Mouse (Mus musculus) layer of hippocampus, adult 6 months (tissue): ENCODE results near the gene Cep89. TPM values are rescaled to one million over a fixed set of nuclear protein-coding genes. Genes with fewer than 3 reads are reported as not detected.

ENCODE experiments used
- long read RNA-seq, 2 experiments: library from polyadenylated mRNA; unstranded; transcript quantifications; one replicate each; pipeline ENCODE4 v2.0.0; 2019 to 2020
- polyA plus RNA-seq: library from polyadenylated mRNA; unstranded; fragments of <200 nt; fragmentation: Nextera tagmentation; gene quantifications from 2 replicates; pipeline ENCODE4 v1.2.3, GENCODE M21; 2021

The Cep89 gene
- 6.3 and 6.9 TPM in 2 replicates for polyA plus RNA-seq
- long read RNA-seq, experiment 1, transcript Cep89-201 (19 exons, 2,610 nt): major isoform, 9 of 19 reads
- long read RNA-seq, experiment 1, partial matches to known transcripts: 7 of 19 reads
- long read RNA-seq, experiment 1, other reads (novel, unspliced or antisense): 2 of 19 reads
- long read RNA-seq, experiment 2, transcript Cep89-201 (19 exons, 2,610 nt): major isoform, 47 of 73 reads
- long read RNA-seq, experiment 2, transcript Cep89-205 (20 exons, 2,825 nt): minor isoform, 5 of 73 reads
- long read RNA-seq, experiment 2, partial matches to known transcripts: 11 of 73 reads
- long read RNA-seq, experiment 2, other reads (novel, unspliced or antisense): 7 of 73 reads

GRCm38 (mm10) chr7:35396542-35397168 lies at the start of gene Cep89, which contains the start of gene Faap24:
TSS of gene Cep89 (plus strand) at chr7:35397035.
TSS of gene Faap24 (minus strand) at chr7:35396836.

GRCm38 (mm10) chr7:35447996-35448846 lies 51.4 kb downstream of the Cep89 start, which contains the start of gene Slc7a9:
TSS of gene Slc7a9 (plus strand) at chr7:35448796.

Other genes starting within 250 kb of the Cep89 start
- gene Slc7a10, start 210.7 kb upstream of the Cep89 start, polyA plus RNA-seq: 64.8 and 70.1 TPM in 2 replicates
- 8.9 and 10.7 TPM in 2 replicates for gene Lrp3, start 181.5 kb upstream of the Cep89 start, polyA plus RNA-seq
- 14.7 and 15.1 TPM in 2 replicates for gene Gpatch1, start 78.6 kb upstream of the Cep89 start, polyA plus RNA-seq
- 6.8 and 7.3 TPM in 2 replicates for gene Rhpn2, start 62.9 kb upstream of the Cep89 start, polyA plus RNA-seq
- 8.5 and 9.7 TPM in 2 replicates for gene Faap24, start 199 bp upstream of the Cep89 start, polyA plus RNA-seq
- gene Slc7a9, start 51.8 kb downstream of the Cep89 start, polyA plus RNA-seq: not detected in 2 replicates
- gene Tdrd12, start 140.7 kb downstream of the Cep89 start, polyA plus RNA-seq: 0.33 and 0.55 TPM in 2 replicates
- 202 and 203 TPM in 2 replicates for gene Nudt19, start 159.3 kb downstream of the Cep89 start, polyA plus RNA-seq
- gene Rgs9bp, start 188.5 kb downstream of the Cep89 start, polyA plus RNA-seq: 0.01 TPM in 1 of 2 replicates, not detected in the other
- 8.3 and 9.3 TPM in 2 replicates for gene Ankrd27, start 189.2 kb downstream of the Cep89 start, polyA plus RNA-seq